Mouse (Mus musculus): ENCODE results near the gene Zc3h6.

DNA sequence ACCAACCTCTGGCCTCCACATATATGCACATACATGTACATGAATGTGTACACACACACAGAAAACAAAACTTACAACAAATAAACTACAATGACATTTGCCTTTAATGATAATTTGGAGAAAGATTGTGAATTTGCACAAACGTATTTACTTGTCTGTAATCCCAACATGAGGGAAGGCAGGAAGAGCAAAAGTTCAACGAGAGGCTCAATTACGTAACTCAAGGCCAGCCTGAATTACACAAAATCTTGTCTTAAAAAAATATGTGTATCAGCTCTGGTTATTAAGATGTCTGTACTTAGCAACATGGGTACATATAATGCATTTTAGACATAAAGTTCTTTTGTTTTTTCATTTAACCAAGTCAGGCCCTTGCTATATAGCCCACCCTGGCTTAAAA is 30.9 kb upstream of the Zc3h6 start:
- TF ChIP-seq GATA1 (IDR thresholded peaks at IDR 0.05; ENCODE audit: borderline replicate concordance, low read length) (no peak), FLI1 (IDR thresholded peaks at IDR 0.05; ENCODE audit: low read length) (no peak)
